Mouse (Mus musculus): Measurements from ENCODE around the gene Vkorc1l1.

DNA sequence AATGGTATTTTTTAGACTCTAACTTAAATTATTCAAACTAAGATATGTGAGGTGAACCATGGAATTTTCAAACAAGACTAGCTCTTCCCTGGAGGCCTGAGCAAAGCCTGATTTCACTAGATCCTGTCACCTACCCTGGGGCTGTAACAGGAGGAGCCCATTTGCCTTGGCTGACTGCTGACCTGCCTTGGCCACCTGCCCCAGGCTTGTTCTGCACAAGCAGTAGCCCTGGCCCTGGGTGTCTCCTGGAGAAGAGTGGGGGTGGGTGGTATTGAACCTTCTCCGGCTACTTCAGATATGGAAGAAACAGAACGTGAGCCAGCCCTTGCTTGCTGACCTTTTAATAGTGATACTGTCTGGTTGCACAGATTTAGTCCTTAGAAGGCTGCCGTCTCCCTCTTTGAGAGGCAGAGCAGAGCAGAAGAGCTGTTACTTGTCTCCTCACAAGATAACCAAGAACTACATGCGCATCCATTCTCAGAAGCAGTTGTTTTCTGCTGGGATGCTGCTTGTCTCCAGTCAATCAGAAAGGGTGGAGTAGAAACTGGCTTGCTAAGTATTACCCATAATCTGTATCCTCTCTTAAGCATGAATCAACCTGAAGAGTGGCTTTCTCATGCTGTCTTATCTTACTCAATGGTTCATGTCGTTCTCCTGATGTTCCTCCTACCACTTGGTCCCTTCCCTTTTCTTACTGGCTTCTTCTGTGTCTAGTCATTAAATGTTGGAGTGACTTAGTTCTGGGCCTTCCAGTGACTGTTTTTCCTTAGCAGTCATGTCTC lies 12.9 kb downstream of the Vkorc1l1 start:
- TF ChIP-seq POLR2A (IDR thresholded peaks at IDR 0.05; ENCODE audit: extremely low read depth, insufficient read depth, low read length) = no peak
- no peak for TF ChIP-seq CTCF (IDR thresholded peaks at IDR 0.05; ENCODE audit: low read depth, low read length)
